Mouse (Mus musculus) C3H10T1/2 (cell line): ENCODE data around the gene Gm36176. TPM values are rescaled to one million over a fixed set of nuclear protein-coding genes. Genes with fewer than 3 reads are reported as not detected.

Experiments used
- polyA plus RNA-seq, 2 experiments: library from polyadenylated mRNA; unstranded; fragments of >200 nt; fragmentation: generic; extraction: Trizol; gene quantifications; one replicate each; pipeline ENCODE4 v1.2.1; 2012; ENCODE audit warnings: missing spikeins in 2 of 2

The Gm36176 gene
- polyA plus RNA-seq, result not detected

GRCm38 (mm10) chr10:77846503-77846902, at the start of gene Gm36176:
Gm36176 (plus strand) TSS chr10:77846803.

GRCm38 (mm10) chr10:77798921-77799508, 47.6 kb upstream of the Gm36176 start, which contains the start of gene Gm19668:
Gm19668 (minus strand) TSS chr10:77799133.

GRCm38 (mm10) chr10:77811743-77812142, 34.9 kb upstream of the Gm36176 start, which contains the start of gene Gm9507:
Gm9507 (minus strand) TSS chr10:77811843.

GRCm38 (mm10) chr10:77814382-77814781, 32.2 kb upstream of the Gm36176 start, which contains the start of gene Gm2696:
Gm2696 (plus strand) TSS chr10:77814682.

GRCm38 (mm10) chr10:77826951-77827350, 19.7 kb upstream of the Gm36176 start, which contains the start of gene Krtap10-4:
Krtap10-4 (minus strand) TSS chr10:77827095.

GRCm38 (mm10) chr10:77835647-77836046, 11.0 kb upstream of the Gm36176 start, which contains the start of gene Krtap10-10:
Krtap10-10 (plus strand) TSS chr10:77835947.

GRCm38 (mm10) chr10:77852559-77852958, 6.0 kb downstream of the Gm36176 start, which contains the start of gene Gm10318:
Gm10318 (plus strand) TSS chr10:77852859.

GRCm38 (mm10) chr10:77861675-77862074, 15.1 kb downstream of the Gm36176 start, which contains the start of gene Gm3285:
Gm3285 (plus strand) TSS chr10:77861975.

Other genes starting within 250 kb of the Gm36176 start
- gene Sumo3, start 240.7 kb upstream of the Gm36176 start, polyA plus RNA-seq, result 10 to 100 TPM; 76.2 to 78.6 TPM
- gene Gm49325, start 240.6 kb upstream of the Gm36176 start, polyA plus RNA-seq, result 10 to 100 TPM in 1 of 2 experiments, under 1 TPM in 1; 0.78 to 16.7 TPM
- gene Ube2g2, start 224.5 kb upstream of the Gm36176 start, polyA plus RNA-seq, result 10 to 100 TPM; 39.0 to 44.0 TPM
- not detected for gene Tspear, start 160.2 kb upstream of the Gm36176 start, polyA plus RNA-seq
- gene Gm19402, start 156.0 kb upstream of the Gm36176 start, polyA plus RNA-seq, result not detected
- gene Gm9508, start 149.6 kb upstream of the Gm36176 start, polyA plus RNA-seq, result not detected
- gene Gm10272, start 140.2 kb upstream of the Gm36176 start, polyA plus RNA-seq, result not detected
- not detected for gene Gm10024, start 135.3 kb upstream of the Gm36176 start, polyA plus RNA-seq
- not detected for gene Gm10142, start 131.0 kb upstream of the Gm36176 start, polyA plus RNA-seq
- gene Krtap12-1, start 126.2 kb upstream of the Gm36176 start, polyA plus RNA-seq, result not detected
- not detected for gene Gm10100, start 120.3 kb upstream of the Gm36176 start, polyA plus RNA-seq
- gene Gm18596, start 104.2 kb upstream of the Gm36176 start, polyA plus RNA-seq, result not detected
- gene Gm9736, start 95.4 kb upstream of the Gm36176 start, polyA plus RNA-seq, result not detected
- gene Gm3233, start 87.1 kb upstream of the Gm36176 start, polyA plus RNA-seq, result not detected
- not detected for gene Gm3238, start 75.5 kb upstream of the Gm36176 start, polyA plus RNA-seq
- gene Gm7138, start 69.9 kb upstream of the Gm36176 start, polyA plus RNA-seq, result not detected
- gene Gm3250, start 64.3 kb upstream of the Gm36176 start, polyA plus RNA-seq, result not detected
- gene Gm7137, start 58.6 kb upstream of the Gm36176 start, polyA plus RNA-seq, result not detected
- gene Gm9639, start 51.7 kb upstream of the Gm36176 start, polyA plus RNA-seq, result not detected
- not detected for gene Gm19668, start 47.7 kb upstream of the Gm36176 start, polyA plus RNA-seq
- not detected for gene Gm9507, start 35.0 kb upstream of the Gm36176 start, polyA plus RNA-seq
- not detected for gene Gm2696, start 32.1 kb upstream of the Gm36176 start, polyA plus RNA-seq
- not detected for gene Krtap10-4, start 19.7 kb upstream of the Gm36176 start, polyA plus RNA-seq
- not detected for gene Krtap10-10, start 10.9 kb upstream of the Gm36176 start, polyA plus RNA-seq
- not detected for gene Gm10318, start 6.1 kb downstream of the Gm36176 start, polyA plus RNA-seq
- not detected for gene Gm3285, start 15.2 kb downstream of the Gm36176 start, polyA plus RNA-seq
- not detected for gene Lrrc3, start 55.7 kb downstream of the Gm36176 start, polyA plus RNA-seq
- under 1 TPM; 0.04 to 0.35 TPM for gene Trpm2, start 123.8 kb downstream of the Gm36176 start, polyA plus RNA-seq
- gene 1810043G02Rik, start 131.7 kb downstream of the Gm36176 start, polyA plus RNA-seq, result 10 to 100 TPM; 35.9 to 36.8 TPM
- gene Pfkl, start 163.3 kb downstream of the Gm36176 start, polyA plus RNA-seq, result 10 to 100 TPM; 46.2 to 73.2 TPM
- not detected for gene Dnmt3l, start 195.1 kb downstream of the Gm36176 start, polyA plus RNA-seq
- not detected for gene Aire, start 196.8 kb downstream of the Gm36176 start, polyA plus RNA-seq
- gene Icosl, start 222.5 kb downstream of the Gm36176 start, polyA plus RNA-seq, result under 1 TPM in 1 of 2 experiments, not detected in 1; 0.02 TPM